Mouse (Mus musculus): ENCODE data around the gene Sema6d. TPM values are rescaled to one million over a fixed set of nuclear protein-coding genes. Genes with fewer than 3 reads are reported as not detected.

The Sema6d gene
- under 1 TPM; 0.15 to 0.61 TPM for total RNA-seq (2023)

DNA sequence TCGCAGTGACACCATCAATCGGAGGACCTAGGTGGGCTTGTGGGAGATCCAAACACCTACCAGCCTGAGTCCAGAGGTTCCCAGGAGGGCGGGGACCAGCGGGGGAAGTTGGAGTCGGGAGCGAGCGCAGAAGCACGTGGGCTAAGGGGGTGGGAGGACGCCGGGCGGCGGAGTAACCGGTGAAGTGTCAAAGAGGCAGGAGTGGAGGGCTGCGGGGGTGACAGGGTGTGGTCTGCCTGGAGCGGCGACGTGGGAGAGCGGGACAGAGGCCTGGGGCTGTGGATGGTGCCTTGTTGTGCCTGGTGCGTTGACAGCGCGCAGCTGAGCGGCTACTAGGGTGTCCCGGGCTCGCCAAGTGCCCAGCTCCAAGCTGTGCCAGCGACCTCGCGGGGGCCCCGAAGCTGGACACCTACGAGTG lies at the start of gene Sema6d:
TSS of gene Sema6d (plus strand) at position 157 of the 418 bp plus-strand sequence.

Data from B cell, adult 67 days (primary cell).